Mouse (Mus musculus) erythroblast, embryonic 14.5 days (primary cell): ENCODE measurements around the gene Gm20509. TPM values are rescaled to one million over a fixed set of nuclear protein-coding genes. Genes with fewer than 3 reads are reported as not detected.
A peak's percentile ranks its signal among the peaks of the same experiment; 100 is the strongest.
"Not testable (repeated sequence)": the region's sequence is repeated elsewhere in the genome, so short reads cannot be mapped to it uniquely, and the experiment has no call there.

ENCODE experiments used
- H3K27me3 ChIP-seq: 2 replicates; pipeline ENCODE4 v1.6.1; 2012; ENCODE audit warnings: inconsistent platforms; ENCODE audit not compliant: control insufficient read depth
- H3K36me3 ChIP-seq: 2 replicates; pipeline ENCODE4 v1.6.1; 2012; ENCODE audit warnings: mild to moderate bottlenecking, inconsistent platforms; ENCODE audit not compliant: control insufficient read depth
- H3K4me1 ChIP-seq: 2 replicates; pipeline ENCODE4 v1.6.1; 2012; ENCODE audit warnings: inconsistent platforms; ENCODE audit not compliant: control insufficient read depth
- H3K4me3 ChIP-seq: replicated peaks from 2 replicates; pipeline ENCODE3; 2012; ENCODE audit warnings: moderate library complexity, mild to moderate bottlenecking, inconsistent platforms
- H3K9me3 ChIP-seq: 2 replicates; pipeline ENCODE4 v1.6.1; 2012; ENCODE audit warnings: low read length, inconsistent platforms, mixed read lengths; ENCODE audit not compliant: control insufficient read depth
- GATA1 ChIP-seq: IDR thresholded peaks from 2 replicates; pipeline ENCODE4 v1.6.1; 2012; ENCODE audit warnings: low read length, inconsistent platforms, mixed read lengths
- TAL1 ChIP-seq: IDR thresholded peaks from 3 replicates; pipeline ENCODE4 v1.6.1; 2012; ENCODE audit warnings: low read length, inconsistent platforms, mixed read lengths
- polyA plus RNA-seq: library from polyadenylated mRNA; stranded (reverse); fragments of >175 nt; gene quantifications from 2 replicates; pipeline ENCODE4 v1.2.3, GENCODE M21; 2012

Gene Gm20509
- polyA plus RNA-seq, 1 experiment: not detected

GRCm38 (mm10) chr9:73112919-73113906 lies 10.9 kb downstream of the Gm20509 start, which contains the start of gene Rsl24d1:
Gene Rsl24d1 (plus strand): TSS chr9:73113426.
- H3K9me3 ChIP-seq: no peaks in the 10 kb centered on the region
- H3K27me3 ChIP-seq: no peaks in the 10 kb centered on the region; the same call in 1 of the 2 replicates
- peak within 1 kb of the TSS; percentile 87 for H3K4me3 ChIP-seq
- TF ChIP-seq GATA1: no peak
- no peak for TF ChIP-seq TAL1
- H3K36me3 ChIP-seq: peaks cover 26% of the 10 kb centered on the region
- peaks cover 21% of the 10 kb centered on the region for H3K4me1 ChIP-seq

- not testable (repeated sequence) for H3K27me3 ChIP-seq, H3K9me3 ChIP-seq, H3K4me3 ChIP-seq
- Histone ChIP-seq H3K4me1 (peaks cover 21% of the 10 kb centered on the region), H3K36me3 (peaks cover 52% of the 10 kb centered on the region)
These were observed 14.4 kb downstream of the Gm20509 start for GRCm38 (mm10) chr9:73116704-73117103.

- Histone ChIP-seq H3K9me3 (no peaks in the 10 kb centered on the region), H3K36me3 (peaks cover 63% of the 10 kb centered on the region), H3K4me3 (no peak overlapping the region), H3K27me3 (no peaks in the 10 kb centered on the region), H3K4me1 (peaks cover 14% of the 10 kb centered on the region)
- TF ChIP-seq TAL1: no peak
These were observed 15.7 kb downstream of the Gm20509 start for GRCm38 (mm10) chr9:73118012-73118411.

- Histone ChIP-seq H3K4me1 (peaks cover 6% of the 10 kb centered on the region), H3K4me3 (no peak overlapping the region), H3K9me3 (no peaks in the 10 kb centered on the region), H3K36me3 (peaks cover 84% of the 10 kb centered on the region), H3K27me3 (no peaks in the 10 kb centered on the region)
- no peak for TF ChIP-seq GATA1
- TF ChIP-seq TAL1: no peak
These were observed 19.5 kb downstream of the Gm20509 start for GRCm38 (mm10) chr9:73121735-73122134.

GRCm38 (mm10) chr9:73125043-73125570 lies 22.8 kb downstream of the Gm20509 start:
- Histone ChIP-seq H3K9me3 (no peaks in the 10 kb centered on the region), H3K27me3 (no peaks in the 10 kb centered on the region), H3K4me1 (peaks cover 6% of the 10 kb centered on the region), H3K36me3 (peaks cover 92% of the 10 kb centered on the region), H3K4me3 (no peak overlapping the region)
- TF ChIP-seq TAL1: no peak
- TF ChIP-seq GATA1: no peak

- Histone ChIP-seq H3K36me3 (peaks cover 68% of the 10 kb centered on the region), H3K4me3 (no peak overlapping the region), H3K4me1 (peaks cover 6% of the 10 kb centered on the region), H3K27me3 (no peaks in the 10 kb centered on the region), H3K9me3 (no peaks in the 10 kb centered on the region)
- no peak for TF ChIP-seq GATA1
- no peak for TF ChIP-seq TAL1
These were observed 25.2 kb downstream of the Gm20509 start for GRCm38 (mm10) chr9:73127457-73127856.

GRCm38 (mm10) chr9:73129875-73130274 lies 27.6 kb downstream of the Gm20509 start:
- no peak for TF ChIP-seq GATA1
- TF ChIP-seq TAL1: no peak
- Histone ChIP-seq H3K4me1 (peaks cover 4% of the 10 kb centered on the region), H3K27me3 (no peaks in the 10 kb centered on the region), H3K36me3 (peaks cover 48% of the 10 kb centered on the region), H3K9me3 (no peaks in the 10 kb centered on the region), H3K4me3 (no peak overlapping the region)

- Histone ChIP-seq H3K27me3 (no peaks in the 10 kb centered on the region), H3K4me1 (no peaks in the 10 kb centered on the region), H3K36me3 (peaks cover 41% of the 10 kb centered on the region), H3K4me3 (no peak overlapping the region), H3K9me3 (no peaks in the 10 kb centered on the region)
- TF ChIP-seq TAL1 (no peak), GATA1 (no peak)
These were observed 28.3 kb downstream of the Gm20509 start for GRCm38 (mm10) chr9:73130529-73130928.

- no peaks in the 10 kb centered on the region for H3K4me1 ChIP-seq
- H3K4me3 ChIP-seq: no peak overlapping the region
- H3K27me3 ChIP-seq: no peaks in the 10 kb centered on the region
- no peaks in the 10 kb centered on the region for H3K9me3 ChIP-seq
- H3K36me3 ChIP-seq: no peaks in the 10 kb centered on the region
- TF ChIP-seq GATA1 (no peak), TAL1 (no peak)
These were observed 35.1 kb downstream of the Gm20509 start for GRCm38 (mm10) chr9:73137341-73137886.
